Mouse (Mus musculus): ENCODE data around the gene Arid4a. TPM values are rescaled to one million over a fixed set of nuclear protein-coding genes. Genes with fewer than 3 reads are reported as not detected.

The Arid4a gene
- total and polyA plus RNA-seq, 3 experiments = 6.7 to 13.0 TPM; not detected in 1

- peak; percentile 58 for TF ChIP-seq KAT2A (conservative IDR thresholded peaks at IDR 0.05; ENCODE audit: low read depth, low read length)
- no peak for TF ChIP-seq SMC3 (IDR thresholded peaks at IDR 0.05; ENCODE audit: low read depth, low read length)
- no peak for TF ChIP-seq JUND (IDR thresholded peaks at IDR 0.05; ENCODE audit: low read depth, low read length)
- TF ChIP-seq POLR2AphosphoS2 (IDR thresholded peaks at IDR 0.05; ENCODE audit: low read length) = peak; percentile 65; the same call in 1 of the 2 replicates
- no peak for TF ChIP-seq USF1 (IDR thresholded peaks at IDR 0.05; ENCODE audit: low read depth, low read length)
- no peak; the same call in 1 of the 2 replicates for TF ChIP-seq MYC (IDR thresholded peaks at IDR 0.05; ENCODE audit: low read depth, low read length)
- peak; percentile 78 for TF ChIP-seq ZNF384 (IDR thresholded peaks at IDR 0.05; ENCODE audit: low read depth, low read length)
- no peak for TF ChIP-seq ZC3H11A (IDR thresholded peaks at IDR 0.05; ENCODE audit: low read depth, low read length)
- 0 out of 2 replicates have a peak, but pooled peaks have one; percentile 16 for TF ChIP-seq RCOR1 (IDR thresholded peaks at IDR 0.05; ENCODE audit: low read depth, low read length)
- TF ChIP-seq NRF1 (IDR thresholded peaks at IDR 0.05; ENCODE audit: insufficient read depth, low read depth, low read length, poor library complexity, severe bottlenecking) = peak; percentile 82
- TF ChIP-seq TAL1 (IDR thresholded peaks at IDR 0.05; ENCODE audit: low read length) = no peak
Measured at GRCm38 (mm10) chr12:71136974-71137491, 121.2 kb downstream of the Arid4a start (continued).

GRCm38 (mm10) chr12:71137686-71138085 lies 121.9 kb downstream of the Arid4a start:
- H3K9me3 ChIP-seq (replicated peaks; ENCODE audit: insufficient read depth, low read length) = no peaks in the 10 kb centered on the region
- peak; percentile 53 for DNase-seq (ENCODE audit: low read depth, low spot score)
- TF ChIP-seq ZKSCAN1 (IDR thresholded peaks at IDR 0.05; ENCODE audit: low read depth, low read length) = no peak
- TF ChIP-seq MYB (IDR thresholded peaks at IDR 0.05; ENCODE audit: low read depth, low read length) = no peak
- no peak for TF ChIP-seq TCF12 (IDR thresholded peaks at IDR 0.05; ENCODE audit: low read depth, low read length)
- TF ChIP-seq NELFE (IDR thresholded peaks at IDR 0.05; ENCODE audit: low read depth, low read length) = no peak
- TF ChIP-seq KAT2A (conservative IDR thresholded peaks at IDR 0.05; ENCODE audit: low read depth, low read length) = no peak
- peak overlapping the region; percentile 96 for H3K9ac ChIP-seq (ENCODE audit: control insufficient read depth, low read depth, low read length, poor library complexity, severe bottlenecking)
- H3K27ac ChIP-seq (ENCODE audit: control insufficient read depth, low read depth, low read length) = peak overlapping the region; percentile 36; the same call in 1 of the 2 replicates
- peaks cover 3 to 21% of the 10 kb centered on the region in 2 experiments; a peak in 3 of 4 replicates for H3K36me3 ChIP-seq (ENCODE audit: control insufficient read depth in 1 of 2, insufficient read depth in 2 of 2, low read length in 2 of 2)
- peaks cover 0 to 7% of the 10 kb centered on the region in 2 experiments; a peak in 2 of 4 replicates for H3K4me1 ChIP-seq (ENCODE audit: control insufficient read depth in 1 of 2, insufficient read depth in 2 of 2, low read length in 2 of 2)
- H3K4me3 ChIP-seq (ENCODE audit: control insufficient read depth in 1 of 2, insufficient read depth in 1 of 2, low read depth in 2 of 2, low read length in 2 of 2) = peak overlapping the region; percentile 70 to 81
- peaks cover 27% of the 10 kb centered on the region for H3K79me2 ChIP-seq (ENCODE audit: control insufficient read depth, insufficient read depth, low read length, poor library complexity)
- H3K27me3 ChIP-seq (ENCODE audit: control insufficient read depth in 1 of 2, insufficient read depth in 2 of 2, low read length in 2 of 2) = no peaks in the 10 kb centered on the region

- no peak overlapping the region for H3K9ac ChIP-seq (ENCODE audit: control insufficient read depth, low read depth, low read length, poor library complexity, severe bottlenecking)
- no peaks in the 10 kb centered on the region for H3K27me3 ChIP-seq (ENCODE audit: control insufficient read depth in 1 of 2, insufficient read depth in 2 of 2, low read length in 2 of 2)
- H3K4me1 ChIP-seq (ENCODE audit: control insufficient read depth in 1 of 2, insufficient read depth in 2 of 2, low read length in 2 of 2) = peaks cover 0 to 7% of the 10 kb centered on the region in 2 experiments; a peak in 2 of 4 replicates
- peaks cover 22% of the 10 kb centered on the region for H3K79me2 ChIP-seq (ENCODE audit: control insufficient read depth, insufficient read depth, low read length, poor library complexity)
- peak; percentile 50 for DNase-seq (ENCODE audit: low read depth, low spot score)
- H3K36me3 ChIP-seq (ENCODE audit: control insufficient read depth in 1 of 2, insufficient read depth in 2 of 2, low read length in 2 of 2) = peaks cover 0 to 15% of the 10 kb centered on the region in 2 experiments; a peak in 2 of 4 replicates
- H3K27ac ChIP-seq (ENCODE audit: control insufficient read depth, low read depth, low read length) = no peak overlapping the region
- no peaks in the 10 kb centered on the region for H3K9me3 ChIP-seq (replicated peaks; ENCODE audit: insufficient read depth, low read length)
- TF ChIP-seq RAD21 (IDR thresholded peaks at IDR 0.05; ENCODE audit: low read depth, low read length) (no peak; the same call in 1 of the 2 replicates), CHD1 (IDR thresholded peaks at IDR 0.05; ENCODE audit: low read depth, low read length) (no peak), SIN3A (IDR thresholded peaks at IDR 0.05; ENCODE audit: low read length) (peak; percentile 36; the same call in 1 of the 2 replicates), CTCF (IDR thresholded peaks at IDR 0.05 in 2 of 3, conservative IDR thresholded peaks at IDR 0.05 in 1 of 3; ENCODE audit: control insufficient read depth in 1 of 3, insufficient read depth in 1 of 3, low read depth in 2 of 3, low read length in 3 of 3, poor library complexity in 1 of 3, severe bottlenecking in 1 of 3) (peak in 2 of 3 experiments; percentile 26 to 32; a peak in 4 of 6 replicates), MYC (IDR thresholded peaks at IDR 0.05; ENCODE audit: low read depth, low read length) (peak; percentile 73), NRF1 (IDR thresholded peaks at IDR 0.05; ENCODE audit: insufficient read depth, low read depth, low read length, poor library complexity, severe bottlenecking) (no peak), ZNF384 (IDR thresholded peaks at IDR 0.05; ENCODE audit: low read depth, low read length) (peak; percentile 93), BHLHE40 (IDR thresholded peaks at IDR 0.05; ENCODE audit: borderline replicate concordance, low read depth, low read length) (no peak), POLR2A (IDR thresholded peaks at IDR 0.05; ENCODE audit: control insufficient read depth in 1 of 2, insufficient read depth in 1 of 2, low read depth in 1 of 2, low read length in 2 of 2, poor library complexity in 1 of 2) (no peak), USF2 (IDR thresholded peaks at IDR 0.05; ENCODE audit: borderline replicate concordance in 1 of 2, insufficient read depth in 1 of 2, low read depth in 1 of 2, low read length in 2 of 2) (no peak), CHD2 (IDR thresholded peaks at IDR 0.05; ENCODE audit: low read length) (no peak), NELFE (IDR thresholded peaks at IDR 0.05; ENCODE audit: low read depth, low read length) (no peak), GABPA (IDR thresholded peaks at IDR 0.05; ENCODE audit: low read depth, low read length) (no peak), TBP (IDR thresholded peaks at IDR 0.05; ENCODE audit: low read depth, low read length) (peak; percentile 59; the same call in 1 of the 2 replicates), RCOR1 (IDR thresholded peaks at IDR 0.05; ENCODE audit: low read depth, low read length) (peak; percentile 60), KAT2A (conservative IDR thresholded peaks at IDR 0.05; ENCODE audit: low read depth, low read length) (no peak), JUND (IDR thresholded peaks at IDR 0.05; ENCODE audit: low read depth, low read length) (no peak)
- H3K4me3 ChIP-seq (ENCODE audit: control insufficient read depth in 1 of 2, insufficient read depth in 1 of 2, low read depth in 2 of 2, low read length in 2 of 2) = no peak overlapping the region
Measured at GRCm38 (mm10) chr12:71139258-71139828, 123.6 kb downstream of the Arid4a start.
